Mouse (Mus musculus) Patski (cell line): ENCODE measurements around the gene Trim41. TPM values are rescaled to one million over a fixed set of nuclear protein-coding genes. Genes with fewer than 3 reads are reported as not detected.

ENCODE experiments used
- ATAC-seq: fragments of 100-300 bp; one replicate; pipeline ENCODE4 v1.8.0; 2021
- CTCF ChIA-PET: fragments of 350-600 bp; sonication (Branson Sonifier 250); formaldehyde crosslinking; loops from one replicate; lab custom pipeline; 2022; ENCODE audit warnings: inconsistent platforms; lab: Charles Lee
- POLR2A ChIA-PET: fragments of 350-600 bp; sonication (Branson Sonifier 250); formaldehyde crosslinking; loops from one replicate; lab custom pipeline; 2022; ENCODE audit warnings: antibody characterized with exemption, inconsistent platforms; lab: Charles Lee
- DNase-seq: peaks from one replicate; pipeline ENCODE4 v3.0.0-alpha.2; 2011; ENCODE audit warnings: low read depth, low spot score
- H3K27me3 ChIP-seq: fragments of 371-371 bp; one replicate; pipeline ENCODE4 v1.5.1; 2021
- CTCF ChIP-seq: fragments of 100-300 bp; IDR thresholded peaks from one replicate; pipeline ENCODE4 v1.5.1; 2021
- in situ Hi-C: fragments of 300-500 bp; cut with MboI; formaldehyde crosslinking; loops from 3 replicates; pipeline ENCODE4 v1.11.1; 2018; ENCODE audit warnings: low pct_unique_long_range_greater_than_20kb, mixed read lengths
- polyA plus RNA-seq: library from polyadenylated mRNA; unstranded; gene quantifications from one replicate; pipeline ENCODE4 v1.2.3, GENCODE M21; 2021

Trim41 gene
- polyA plus RNA-seq, 1 experiment from 2014 or later = 63.9 TPM

- no peak for TF ChIP-seq CTCF
- no peaks in the 10 kb centered on the region for H3K27me3 ChIP-seq
- POLR2A ChIA-PET = no interaction called here
- DNase-seq (no peak), ATAC-seq (no peak)
- CTCF ChIA-PET = interaction anchor here (1.0 to 2.3 kb wide), 3 partner anchors 14 to 49 kb away, joined by 3 to 6 read pairs (median 5); no protein-coding TSS in a partner anchor
- in situ Hi-C loops = loop anchor here (25.0 kb wide), 1 partner anchor 1548 kb away; the partner anchor contains the start of gene Hnrnph1
Measured at GRCm38 (mm10) chr11:48838879-48839680, 21.9 kb upstream of the Trim41 start.

GRCm38 (mm10) chr11:48838181-48838797, 21.1 kb upstream of the Trim41 start:
- CTCF ChIA-PET = interaction anchor here (1.2 to 3.2 kb wide), 4 partner anchors 16 to 49 kb away, joined by 3 to 14 read pairs (median 6); partner anchors contain the start of gene Trim41

GRCm38 (mm10) chr11:48837310-48838180, 20.4 kb upstream of the Trim41 start:
- peak; percentile 67 for ATAC-seq
- POLR2A ChIA-PET = interaction anchor here (1.0 to 1.4 kb wide), 3 partner anchors 10 to 20 kb away, joined by 3 to 5 read pairs (median 5); no protein-coding TSS in a partner anchor
- in situ Hi-C loops = loop anchor here (25.0 kb wide), 1 partner anchor 1550 kb away; the partner anchor contains the start of gene Hnrnph1
- no peak for TF ChIP-seq CTCF
- DNase-seq = no peak
- H3K27me3 ChIP-seq = no peaks in the 10 kb centered on the region
- CTCF ChIA-PET = interaction anchor here (1.2 to 3.2 kb wide), 5 partner anchors 14 to 48 kb away, joined by 3 to 14 read pairs (median 5); partner anchors contain the start of gene Trim41

More at GRCm38 (mm10) chr11:48838181-48838797, 21.1 kb upstream of the Trim41 start:
- no peak for TF ChIP-seq CTCF
- H3K27me3 ChIP-seq = no peaks in the 10 kb centered on the region
- DNase-seq = no peak
- ATAC-seq = peak; percentile 60
- POLR2A ChIA-PET = interaction anchor here (1.0 to 1.3 kb wide), 2 partner anchors 10 to 20 kb away, joined by 3 to 5 read pairs; no protein-coding TSS in a partner anchor
- in situ Hi-C loops = loop anchor here (25.0 kb wide), 1 partner anchor 1549 kb away; the partner anchor contains the start of gene Hnrnph1

GRCm38 (mm10) chr11:48836990-48837309, 19.8 kb upstream of the Trim41 start:
- TF ChIP-seq CTCF = no peak
- H3K27me3 ChIP-seq = no peaks in the 10 kb centered on the region
- no peak for ATAC-seq
- ChIA-PET POLR2A (interaction anchor here (1.0 to 1.4 kb wide), 3 partner anchors 11 to 19 kb away, joined by 3 to 5 read pairs (median 5); no protein-coding TSS in a partner anchor), CTCF (interaction anchor here (1.3 to 3.2 kb wide), 3 partner anchors 15 to 22 kb away, joined by 5 to 14 read pairs (median 6); no protein-coding TSS in a partner anchor)
- DNase-seq = no peak
- in situ Hi-C loops = loop anchor here (25.0 kb wide), 1 partner anchor 1550 kb away; the partner anchor contains the start of gene Hnrnph1

GRCm38 (mm10) chr11:48835923-48836322, 18.8 kb upstream of the Trim41 start:
- DNase-seq (no peak), ATAC-seq (no peak)
- no peaks in the 10 kb centered on the region for H3K27me3 ChIP-seq
- CTCF ChIA-PET = interaction anchor here (3.2 kb wide), 1 partner anchor 19 kb away, joined by 14 read pairs; no protein-coding TSS in a partner anchor
- in situ Hi-C loops = loop anchor here (25.0 kb wide), 1 partner anchor 1551 kb away; the partner anchor contains the start of gene Hnrnph1
- TF ChIP-seq CTCF = no peak
- POLR2A ChIA-PET = no interaction called here

GRCm38 (mm10) chr11:48833731-48834639, 16.8 kb upstream of the Trim41 start:
- ChIA-PET POLR2A (no interaction called here), CTCF (interaction anchor here (1.1 kb wide), 1 partner anchor 33 kb away, joined by 3 read pairs; no protein-coding TSS in a partner anchor)
- in situ Hi-C loops = loop anchor here (25.0 kb wide), 1 partner anchor 1553 kb away; the partner anchor contains the start of gene Hnrnph1
- DNase-seq (no peak), ATAC-seq (peak; percentile 48)
- no peak for TF ChIP-seq CTCF
- H3K27me3 ChIP-seq = no peaks in the 10 kb centered on the region

GRCm38 (mm10) chr11:48833078-48833730, 16.1 kb upstream of the Trim41 start:
- TF ChIP-seq CTCF = no peak
- ChIA-PET CTCF (interaction anchor here (1.1 kb wide), 1 partner anchor 32 kb away, joined by 3 read pairs; no protein-coding TSS in a partner anchor), POLR2A (no interaction called here)
- H3K27me3 ChIP-seq = no peaks in the 10 kb centered on the region
- no peak for DNase-seq
- no peak for ATAC-seq
- in situ Hi-C loops = loop anchor here (25.0 kb wide), 1 partner anchor 1554 kb away; the partner anchor contains the start of gene Hnrnph1

- no peak for DNase-seq
- TF ChIP-seq CTCF = no peak
- no peak for ATAC-seq
- POLR2A ChIA-PET = no interaction called here
- no peaks in the 10 kb centered on the region for H3K27me3 ChIP-seq
- in situ Hi-C loops = loop anchor here (25.0 kb wide), 1 partner anchor 1556 kb away; the partner anchor contains the start of gene Hnrnph1
- CTCF ChIA-PET = interaction anchor here (1.0 kb wide), 1 partner anchor 11 kb away, joined by 4 read pairs; no protein-coding TSS in a partner anchor
Measured at GRCm38 (mm10) chr11:48831273-48831672, 14.1 kb upstream of the Trim41 start.
